Mouse (Mus musculus): Measurements from ENCODE around the gene Olfr1412. TPM values are rescaled to one million over a fixed set of nuclear protein-coding genes. Genes with fewer than 3 reads are reported as not detected.

The Olfr1412 gene
- polyA plus RNA-seq, 1 experiment from 2014 or later: not detected

DNA sequence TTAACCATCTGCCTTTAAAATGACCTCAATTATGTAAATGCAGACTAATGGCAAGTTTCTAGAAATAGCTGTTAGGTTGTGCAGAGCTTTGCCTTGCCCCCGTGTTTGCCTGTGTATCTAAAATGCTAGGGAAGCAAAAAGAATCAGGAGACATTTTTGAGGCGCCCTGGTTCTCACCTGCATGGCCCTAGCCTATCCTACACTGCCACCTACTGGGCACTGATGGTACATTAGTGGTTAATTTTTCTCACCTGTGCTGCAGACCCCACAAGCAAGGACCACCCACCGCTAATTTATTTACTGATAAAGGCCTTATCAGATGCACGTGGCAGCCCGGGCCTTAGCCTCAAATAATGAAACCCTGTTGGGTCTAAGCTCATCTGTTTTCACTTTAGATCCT lies 25.4 kb downstream of the Olfr1412 start:
- 9% methylated on average over 5 of the region's 5 CpGs for WGBS
- Histone ChIP-seq H3K27me3 (ENCODE audit: control insufficient read depth, insufficient read depth, low read length) (no peaks in the 10 kb centered on the region), H3K27ac (ENCODE audit: low read depth, low read length) (no peak overlapping the region), H3K9me3 (ENCODE audit: control insufficient read depth, low read length) (no peaks in the 10 kb centered on the region), H3K4me2 (ENCODE audit: low read depth) (no peak overlapping the region), H3K4me1 (ENCODE audit: control insufficient read depth, insufficient read depth, low read length) (no peaks in the 10 kb centered on the region), H3K4me3 (ENCODE audit: low read depth, low read length) (no peak overlapping the region), H3K36me3 (ENCODE audit: control insufficient read depth, insufficient read depth, low read length) (no peaks in the 10 kb centered on the region), H3K9ac (ENCODE audit: low read length) (no peak overlapping the region)
- ATAC-seq (ENCODE audit: insufficient read depth, low FRiP score, low TSS enrichment): no peak
- DNase-seq (ENCODE audit: low spot score): peak; percentile 40

DNA sequence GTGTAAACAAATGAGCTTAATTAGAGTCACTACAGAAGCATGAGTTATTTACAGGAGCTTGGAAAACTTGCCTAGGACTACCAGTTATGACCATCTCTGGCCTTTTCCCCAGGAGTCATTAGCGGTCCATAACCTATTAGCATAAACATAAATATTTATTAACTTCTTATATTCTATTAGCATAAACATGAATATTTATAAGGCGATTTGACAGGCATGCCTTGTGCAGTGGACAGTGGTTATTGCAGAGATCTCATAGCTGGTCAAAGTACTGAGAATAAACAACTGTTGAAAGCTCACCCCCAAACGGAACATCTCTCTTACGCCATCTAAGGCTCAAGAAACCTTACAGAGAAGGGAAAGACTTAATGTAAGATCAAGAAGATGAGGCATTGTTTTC lies 27.6 kb downstream of the Olfr1412 start:
- no peak overlapping the region for H3K27ac ChIP-seq (ENCODE audit: low read depth, low read length)
- ATAC-seq (ENCODE audit: insufficient read depth, low FRiP score, low TSS enrichment): no peak
- no peaks in the 10 kb centered on the region for H3K36me3 ChIP-seq (ENCODE audit: control insufficient read depth, insufficient read depth, low read length)
- no peaks in the 10 kb centered on the region for H3K4me1 ChIP-seq (ENCODE audit: control insufficient read depth, insufficient read depth, low read length)
- no peak overlapping the region for H3K9ac ChIP-seq (ENCODE audit: low read length)
- DNase-seq (ENCODE audit: low spot score): no peak
- H3K4me3 ChIP-seq (ENCODE audit: low read depth, low read length): no peak overlapping the region
- 49% methylated on average over 4 of the region's 4 CpGs for WGBS
- H3K4me2 ChIP-seq (ENCODE audit: low read depth): no peak overlapping the region
- H3K9me3 ChIP-seq (ENCODE audit: control insufficient read depth, low read length): no peaks in the 10 kb centered on the region
- H3K27me3 ChIP-seq (ENCODE audit: control insufficient read depth, insufficient read depth, low read length): no peaks in the 10 kb centered on the region

DNA sequence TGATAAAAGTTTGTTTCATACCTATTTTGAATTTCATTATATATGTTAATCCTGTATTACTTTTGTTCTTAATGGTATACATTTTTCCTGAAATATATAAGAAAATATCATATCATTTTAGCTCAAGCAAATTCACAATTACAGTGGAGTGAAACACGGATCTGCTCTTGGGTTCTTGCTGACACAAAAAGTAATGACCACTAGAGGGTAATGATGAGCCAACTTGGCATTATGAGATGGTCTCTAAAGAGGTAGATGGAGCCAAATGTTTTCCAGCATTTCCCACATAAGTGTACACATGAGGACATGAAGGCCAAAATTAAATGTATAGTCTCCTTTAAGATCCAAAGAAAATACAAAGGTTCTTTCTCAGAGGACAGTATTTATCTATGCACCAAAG lies 28.9 kb downstream of the Olfr1412 start:
- H3K4me3 ChIP-seq (ENCODE audit: low read depth, low read length): no peak overlapping the region
- no peaks in the 10 kb centered on the region for H3K27me3 ChIP-seq (ENCODE audit: control insufficient read depth, insufficient read depth, low read length)
- no peaks in the 10 kb centered on the region for H3K4me1 ChIP-seq (ENCODE audit: control insufficient read depth, insufficient read depth, low read length)
- no peaks in the 10 kb centered on the region for H3K9me3 ChIP-seq (ENCODE audit: control insufficient read depth, low read length)
- 12% methylated on average over 1 of the region's 1 CpGs for WGBS
- no peak overlapping the region for H3K27ac ChIP-seq (ENCODE audit: low read depth, low read length)
- DNase-seq (ENCODE audit: low spot score) (no peak), ATAC-seq (ENCODE audit: insufficient read depth, low FRiP score, low TSS enrichment) (no peak)
- no peak overlapping the region for H3K4me2 ChIP-seq (ENCODE audit: low read depth)
- no peaks in the 10 kb centered on the region for H3K36me3 ChIP-seq (ENCODE audit: control insufficient read depth, insufficient read depth, low read length)
- H3K9ac ChIP-seq (ENCODE audit: low read length): no peak overlapping the region

DNA sequence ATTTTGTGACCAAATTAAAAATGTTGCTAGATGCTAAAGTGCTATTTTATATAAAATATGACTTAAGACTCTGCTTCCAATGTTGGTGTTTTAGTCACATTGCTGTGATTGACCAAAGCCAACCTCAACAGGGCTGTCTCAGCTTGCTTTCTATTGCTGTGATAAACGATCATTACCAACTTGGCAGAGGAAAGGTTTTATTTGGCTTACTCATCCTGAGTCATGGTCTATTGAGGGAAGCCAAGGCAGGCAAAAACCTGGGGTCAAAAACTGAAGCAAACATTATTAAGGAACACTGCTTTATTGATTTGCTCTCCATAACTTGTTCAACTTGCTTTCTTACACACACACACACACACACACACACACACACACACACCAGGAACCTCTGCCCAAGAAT lies 30.5 kb downstream of the Olfr1412 start:
- Histone ChIP-seq H3K36me3 (ENCODE audit: control insufficient read depth, insufficient read depth, low read length) (no peaks in the 10 kb centered on the region), H3K27me3 (ENCODE audit: control insufficient read depth, insufficient read depth, low read length) (no peaks in the 10 kb centered on the region), H3K9ac (ENCODE audit: low read length) (no peak overlapping the region), H3K27ac (ENCODE audit: low read depth, low read length) (no peak overlapping the region), H3K4me1 (ENCODE audit: control insufficient read depth, insufficient read depth, low read length) (no peaks in the 10 kb centered on the region), H3K4me3 (ENCODE audit: low read depth, low read length) (no peak overlapping the region), H3K9me3 (ENCODE audit: control insufficient read depth, low read length) (no peaks in the 10 kb centered on the region), H3K4me2 (ENCODE audit: low read depth) (no peak overlapping the region)
- WGBS: 74% methylated on average over 1 of the region's 1 CpGs
- DNase-seq (ENCODE audit: low spot score) (no peak), ATAC-seq (ENCODE audit: insufficient read depth, low FRiP score, low TSS enrichment) (no peak)

DNA sequence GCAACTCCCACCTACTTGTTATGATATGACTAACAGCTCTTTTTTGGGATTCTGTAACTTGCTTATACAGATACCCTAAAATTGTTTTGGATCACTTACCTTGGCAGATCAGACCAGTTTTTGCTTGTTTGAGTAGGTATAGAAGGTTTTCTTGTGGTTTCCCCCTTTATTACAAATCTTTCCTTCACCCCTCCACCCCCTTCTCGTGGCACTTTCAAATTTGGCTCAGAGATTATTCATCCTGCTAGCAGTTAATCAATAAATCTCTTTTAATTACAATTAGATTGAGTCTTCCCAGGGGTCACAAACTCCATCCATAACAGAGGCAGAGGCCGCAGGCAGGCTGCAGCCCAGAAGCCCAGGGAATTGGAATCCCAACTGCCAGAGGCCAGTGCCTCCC lies 31.9 kb downstream of the Olfr1412 start, which contains the start of gene Olfr12:
Olfr12 (plus strand) TSS at position 301 of the 400 bp plus-strand sequence.
- Histone ChIP-seq H3K27me3 (ENCODE audit: control insufficient read depth, insufficient read depth, low read length) (no peaks in the 10 kb centered on the region), H3K36me3 (ENCODE audit: control insufficient read depth, insufficient read depth, low read length) (no peaks in the 10 kb centered on the region), H3K9me3 (ENCODE audit: control insufficient read depth, low read length) (no peaks in the 10 kb centered on the region), H3K4me3 (ENCODE audit: low read depth, low read length) (no peak within 1 kb of the TSS), H3K27ac (ENCODE audit: low read depth, low read length) (no peak within 1 kb of the TSS), H3K4me2 (ENCODE audit: low read depth) (no peak within 1 kb of the TSS), H3K4me1 (ENCODE audit: control insufficient read depth, insufficient read depth, low read length) (no peaks in the 10 kb centered on the region), H3K9ac (ENCODE audit: low read length) (no peak within 1 kb of the TSS)
- no peak for ATAC-seq (ENCODE audit: insufficient read depth, low FRiP score, low TSS enrichment)
- no peak for DNase-seq (ENCODE audit: low spot score)
- WGBS: 54% methylated on average over 2 of the region's 2 CpGs

DNA sequence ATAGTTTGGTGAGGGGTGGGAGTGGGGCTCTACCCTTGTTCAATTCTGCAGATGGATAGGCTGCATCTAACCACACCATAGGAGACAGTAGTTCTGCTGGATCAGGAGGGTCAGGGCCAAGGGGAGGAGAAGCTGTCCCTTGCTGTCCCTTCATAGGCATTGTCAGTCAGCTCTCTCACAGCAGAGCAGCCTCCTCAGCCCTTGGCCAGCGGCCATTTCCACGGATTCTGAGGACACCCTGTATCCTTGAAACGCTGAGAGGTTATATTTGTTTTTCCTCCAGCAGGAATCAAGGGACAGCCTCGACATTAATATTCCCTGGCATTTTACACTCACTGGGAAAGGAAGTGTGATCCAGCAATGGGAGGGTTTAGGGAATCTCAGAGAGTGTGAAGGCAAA lies 32.8 kb downstream of the Olfr1412 start:
- WGBS: 70% methylated on average over 4 of the region's 4 CpGs
- no peaks in the 10 kb centered on the region for H3K4me1 ChIP-seq (ENCODE audit: control insufficient read depth, insufficient read depth, low read length)
- H3K27ac ChIP-seq (ENCODE audit: low read depth, low read length): no peak overlapping the region
- H3K36me3 ChIP-seq (ENCODE audit: control insufficient read depth, insufficient read depth, low read length): no peaks in the 10 kb centered on the region
- H3K4me2 ChIP-seq (ENCODE audit: low read depth): no peak overlapping the region
- DNase-seq (ENCODE audit: low spot score): no peak
- ATAC-seq (ENCODE audit: insufficient read depth, low FRiP score, low TSS enrichment): no peak
- no peaks in the 10 kb centered on the region for H3K27me3 ChIP-seq (ENCODE audit: control insufficient read depth, insufficient read depth, low read length)
- H3K9me3 ChIP-seq (ENCODE audit: control insufficient read depth, low read length): no peaks in the 10 kb centered on the region
- H3K4me3 ChIP-seq (ENCODE audit: low read depth, low read length): no peak overlapping the region
- no peak overlapping the region for H3K9ac ChIP-seq (ENCODE audit: low read length)

DNA sequence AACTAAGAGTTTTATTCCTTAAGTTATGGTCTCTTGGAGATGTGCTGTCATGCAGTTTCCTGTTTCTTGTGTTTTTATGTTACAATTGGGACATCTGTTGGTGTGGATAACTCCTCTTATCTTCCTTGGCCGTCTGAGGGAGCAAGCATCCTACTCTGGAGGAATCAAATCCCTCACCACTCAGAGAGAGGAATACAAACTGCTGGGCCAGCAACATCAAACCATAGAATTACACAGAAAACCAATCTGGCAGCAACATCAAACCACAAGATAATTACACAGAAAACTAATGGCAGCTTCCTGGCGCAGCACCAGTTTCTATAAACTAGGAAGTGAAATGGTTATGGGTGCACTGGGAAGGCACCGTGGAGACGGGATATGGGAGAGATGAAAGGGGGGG lies 42.6 kb downstream of the Olfr1412 start:
- Histone ChIP-seq H3K4me1 (ENCODE audit: control insufficient read depth, insufficient read depth, low read length) (no peaks in the 10 kb centered on the region), H3K27me3 (ENCODE audit: control insufficient read depth, insufficient read depth, low read length) (no peaks in the 10 kb centered on the region), H3K9ac (ENCODE audit: low read length) (no peak overlapping the region), H3K27ac (ENCODE audit: low read depth, low read length) (no peak overlapping the region), H3K36me3 (ENCODE audit: control insufficient read depth, insufficient read depth, low read length) (no peaks in the 10 kb centered on the region), H3K9me3 (ENCODE audit: control insufficient read depth, low read length) (no peaks in the 10 kb centered on the region), H3K4me3 (ENCODE audit: low read depth, low read length) (no peak overlapping the region), H3K4me2 (ENCODE audit: low read depth) (no peak overlapping the region)
- 81% methylated on average over 4 of the region's 4 CpGs for WGBS
- DNase-seq (ENCODE audit: low spot score) (no peak), ATAC-seq (ENCODE audit: insufficient read depth, low FRiP score, low TSS enrichment) (no peak)

DNA sequence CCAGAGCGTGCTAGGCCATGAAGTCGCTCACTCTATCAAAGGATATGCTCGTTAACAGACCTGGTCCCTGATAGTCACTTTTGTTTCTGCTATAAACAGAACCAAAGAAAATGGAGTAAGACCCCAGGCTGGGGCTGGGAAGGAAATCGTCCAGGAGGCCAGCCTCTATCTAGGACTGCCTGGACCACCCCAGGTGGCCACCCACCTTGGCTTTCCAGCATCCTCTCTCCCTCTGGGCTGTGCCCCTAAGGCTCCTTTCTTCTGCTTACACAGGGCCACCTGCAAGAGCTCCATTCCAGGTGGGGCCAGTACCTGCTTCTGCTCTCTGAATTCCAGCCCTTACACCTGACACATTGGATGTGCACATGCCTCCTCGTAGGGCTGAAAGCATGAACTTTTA lies 46.6 kb downstream of the Olfr1412 start:
- no peak overlapping the region for H3K4me3 ChIP-seq (ENCODE audit: low read depth, low read length)

DNA sequence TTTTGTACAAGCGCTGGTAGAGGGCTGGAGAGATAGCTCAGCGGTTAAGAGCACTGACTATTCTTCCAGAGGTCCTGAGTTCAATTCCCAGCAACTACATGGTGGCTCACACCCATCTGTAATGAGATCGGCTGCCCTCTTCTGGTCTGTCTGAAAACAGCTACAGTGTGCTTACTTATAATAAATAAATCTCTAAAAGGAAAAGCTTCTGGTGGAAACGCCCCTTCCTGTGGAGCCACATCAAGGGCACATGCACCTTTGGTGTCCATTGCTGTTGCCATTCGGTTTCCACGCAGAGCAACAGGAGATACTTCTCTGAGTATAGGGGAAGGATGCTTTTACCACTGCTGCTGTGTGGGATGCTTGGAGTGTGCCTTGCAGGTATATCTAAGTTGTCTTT lies 47.4 kb downstream of the Olfr1412 start:
- 72% methylated on average over 6 of the region's 6 CpGs for WGBS
- DNase-seq (ENCODE audit: low spot score): no peak
- peaks cover 2% of the 10 kb centered on the region; the same call in 1 of the 2 replicates for H3K36me3 ChIP-seq (ENCODE audit: control insufficient read depth, insufficient read depth, low read length)
- no peaks in the 10 kb centered on the region for H3K4me1 ChIP-seq (ENCODE audit: control insufficient read depth, insufficient read depth, low read length)
- no peaks in the 10 kb centered on the region for H3K27me3 ChIP-seq (ENCODE audit: control insufficient read depth, insufficient read depth, low read length)
- H3K9me3 ChIP-seq (ENCODE audit: control insufficient read depth, low read length): no peaks in the 10 kb centered on the region
- no peak overlapping the region for H3K9ac ChIP-seq (ENCODE audit: low read length)
- ATAC-seq (ENCODE audit: insufficient read depth, low FRiP score, low TSS enrichment): no peak
- no peak overlapping the region for H3K27ac ChIP-seq (ENCODE audit: low read depth, low read length)
- H3K4me2 ChIP-seq (ENCODE audit: low read depth): no peak overlapping the region
- no peak overlapping the region for H3K4me3 ChIP-seq (ENCODE audit: low read depth, low read length)

More for the DNA sequence above, 46.6 kb downstream of the Olfr1412 start:
- DNase-seq (ENCODE audit: low spot score): no peak
- Histone ChIP-seq H3K4me2 (ENCODE audit: low read depth) (no peak overlapping the region), H3K36me3 (ENCODE audit: control insufficient read depth, insufficient read depth, low read length) (no peaks in the 10 kb centered on the region; the same call in 1 of the 2 replicates), H3K9ac (ENCODE audit: low read length) (no peak overlapping the region), H3K27me3 (ENCODE audit: control insufficient read depth, insufficient read depth, low read length) (no peaks in the 10 kb centered on the region), H3K4me1 (ENCODE audit: control insufficient read depth, insufficient read depth, low read length) (no peaks in the 10 kb centered on the region), H3K9me3 (ENCODE audit: control insufficient read depth, low read length) (no peaks in the 10 kb centered on the region), H3K27ac (ENCODE audit: low read depth, low read length) (no peak overlapping the region)
- WGBS: 84% methylated on average over 5 of the region's 5 CpGs
- no peak for ATAC-seq (ENCODE audit: insufficient read depth, low FRiP score, low TSS enrichment)
